Mouse (Mus musculus): ENCODE data around the gene Igsf23.
"Not testable (repeated sequence)": the region's sequence is repeated elsewhere in the genome, so short reads cannot be mapped to it uniquely, and the experiment has no call there.

The Igsf23 gene

DNA sequence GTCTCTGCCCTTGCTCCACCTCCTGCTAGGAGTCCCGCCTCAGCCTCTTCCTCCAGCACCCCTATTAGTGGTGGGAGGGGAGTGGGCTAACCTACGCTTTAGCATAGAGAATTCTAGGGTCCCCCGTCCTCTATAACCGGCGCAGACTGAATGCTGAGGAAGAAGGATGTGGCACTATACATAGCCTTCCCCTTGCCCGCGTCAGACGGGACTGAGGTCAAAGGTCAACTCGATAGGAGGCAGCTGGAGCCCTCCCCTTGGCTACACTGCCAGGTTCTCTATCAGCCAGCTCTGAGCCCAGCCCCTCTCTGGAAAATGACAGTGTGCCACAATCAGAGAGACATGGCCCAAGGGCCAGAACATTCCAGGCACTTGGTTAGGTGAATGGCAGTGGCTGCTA is at the start of gene Igsf23:
TSS of gene Igsf23 (minus strand) at position 168 of the 400 bp plus-strand sequence.
- DNase-seq (ENCODE audit: low spot score), result no peak

DNA sequence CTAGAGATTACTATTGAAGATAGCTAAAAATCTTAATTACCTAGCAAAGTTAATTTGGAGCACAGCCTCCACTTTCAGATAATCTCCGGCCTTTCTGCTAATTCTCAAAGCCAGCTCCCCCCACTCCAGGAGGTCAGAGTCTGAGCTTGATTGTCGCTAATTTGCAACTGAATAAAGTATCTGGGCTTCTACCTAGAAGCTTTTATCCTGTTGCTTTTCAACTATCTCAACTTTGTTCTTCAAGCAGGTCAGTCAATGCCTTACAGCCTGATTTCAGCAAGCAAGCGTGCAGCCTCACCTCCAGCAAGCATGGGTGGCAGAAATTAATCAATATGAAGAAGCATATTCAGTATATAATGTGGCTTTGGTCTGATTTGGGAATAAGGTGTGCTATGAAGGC is 46.2 kb upstream of the Igsf23 start:
- not testable (repeated sequence) for DNase-seq (ENCODE audit: low spot score)

DNA sequence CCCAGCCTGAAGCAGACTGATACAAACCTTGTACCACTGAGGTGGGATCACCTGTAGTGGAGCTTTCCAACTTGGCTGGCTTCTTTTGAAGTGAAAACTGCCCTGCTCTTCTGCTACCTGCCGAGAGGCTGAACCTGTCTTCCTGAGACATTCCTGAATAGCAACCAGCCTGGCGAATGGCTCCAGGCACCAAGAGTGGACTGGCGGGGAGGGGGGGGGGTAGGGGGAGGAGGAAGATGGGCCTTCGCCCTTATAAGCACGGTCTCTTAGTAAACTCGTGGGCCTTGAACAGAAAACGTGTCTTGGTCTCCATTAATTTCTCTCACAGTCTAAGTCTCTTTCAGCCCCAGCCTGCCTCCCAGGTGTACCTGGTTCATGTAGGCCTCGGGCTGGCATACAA is 40.6 kb upstream of the Igsf23 start, which contains the start of gene Nlrp9b:
TSS of gene Nlrp9b (plus strand) at position 301 of the 400 bp plus-strand sequence.
- not testable (repeated sequence) for DNase-seq (ENCODE audit: low spot score)

GRCm38 (mm10) chr7:19971516-19971915 is 21.0 kb upstream of the Igsf23 start:
- DNase-seq (ENCODE audit: low spot score), result no peak

- no peak for DNase-seq (ENCODE audit: low spot score)
These were observed 19.6 kb upstream of the Igsf23 start for GRCm38 (mm10) chr7:19970196-19970595.

GRCm38 (mm10) chr7:19969541-19970090 is 19.1 kb upstream of the Igsf23 start:
- DNase-seq (ENCODE audit: low spot score), result no peak

DNA sequence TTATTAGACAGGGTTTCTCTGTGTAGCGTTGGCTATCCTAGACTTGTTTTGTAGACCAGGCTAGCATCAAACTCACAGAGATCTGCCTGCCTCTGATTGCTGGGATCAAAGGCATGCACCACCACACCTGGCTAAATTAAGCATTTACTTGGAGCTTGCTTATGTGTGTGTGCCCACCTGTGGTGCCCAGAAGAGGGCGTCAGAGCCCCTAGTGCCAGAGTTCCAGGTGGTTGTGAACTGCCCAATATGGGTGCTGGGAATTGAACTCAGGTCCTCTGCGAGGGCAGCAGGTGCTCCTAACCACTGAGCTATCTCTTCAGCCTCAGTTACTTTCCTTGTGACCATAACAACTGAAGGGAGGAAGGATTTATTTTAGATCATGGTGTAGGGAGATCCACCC is 18.6 kb upstream of the Igsf23 start:
- no peak for DNase-seq (ENCODE audit: low spot score)

DNA sequence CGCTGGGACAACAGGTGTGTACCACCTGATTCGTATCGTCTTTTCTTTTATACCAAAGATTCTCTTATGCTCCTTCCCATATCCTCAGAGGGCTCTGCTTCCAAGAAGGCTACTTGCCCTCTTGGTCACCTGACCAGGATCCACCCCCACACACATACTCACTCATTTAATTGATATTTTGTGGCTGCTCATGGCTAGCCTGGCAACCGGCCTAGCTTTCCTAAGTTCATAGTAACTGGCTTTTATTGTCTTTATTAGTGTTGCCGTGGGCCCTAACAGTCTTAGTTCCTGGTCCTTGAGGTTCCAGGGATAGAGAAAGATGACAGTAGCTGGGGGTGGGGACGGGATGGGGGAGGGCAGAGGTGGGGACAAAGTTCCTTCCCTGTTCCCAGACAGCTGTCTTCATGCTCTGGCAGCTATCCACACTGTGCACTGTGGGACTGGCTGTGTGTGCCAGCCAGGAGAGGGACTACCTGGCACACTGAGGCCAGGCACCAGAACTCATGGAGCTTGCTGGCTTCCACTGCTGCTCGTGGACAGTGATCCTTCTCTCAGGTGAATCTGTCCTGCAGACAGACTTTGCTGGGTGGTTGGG is 14.5 kb upstream of the Igsf23 start, which contains the start of gene Ceacam20:
TSS of gene Ceacam20 (plus strand) at position 428 of the 595 bp plus-strand sequence.
- no peak for DNase-seq (ENCODE audit: low spot score)

DNA sequence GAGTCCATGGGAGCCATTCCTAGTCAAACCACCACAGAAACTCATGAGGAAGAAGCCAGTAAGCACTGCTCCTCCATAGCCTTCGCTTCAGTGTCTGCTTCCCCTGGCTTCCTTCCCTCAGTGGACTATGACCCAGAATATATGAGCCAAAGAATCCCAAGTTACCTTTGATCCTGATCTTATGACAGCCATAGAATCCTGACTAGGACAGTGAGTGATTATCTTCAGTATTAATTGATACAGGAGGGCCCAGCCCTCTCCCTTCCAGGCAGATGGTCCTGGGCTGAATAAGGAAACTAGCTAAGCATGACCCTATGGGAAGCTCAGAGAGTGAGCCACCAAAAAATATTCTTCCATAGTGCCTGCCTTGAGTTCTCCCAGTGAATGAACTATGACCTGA is 11.9 kb upstream of the Igsf23 start:
- DNase-seq (ENCODE audit: low spot score), result no peak

DNA sequence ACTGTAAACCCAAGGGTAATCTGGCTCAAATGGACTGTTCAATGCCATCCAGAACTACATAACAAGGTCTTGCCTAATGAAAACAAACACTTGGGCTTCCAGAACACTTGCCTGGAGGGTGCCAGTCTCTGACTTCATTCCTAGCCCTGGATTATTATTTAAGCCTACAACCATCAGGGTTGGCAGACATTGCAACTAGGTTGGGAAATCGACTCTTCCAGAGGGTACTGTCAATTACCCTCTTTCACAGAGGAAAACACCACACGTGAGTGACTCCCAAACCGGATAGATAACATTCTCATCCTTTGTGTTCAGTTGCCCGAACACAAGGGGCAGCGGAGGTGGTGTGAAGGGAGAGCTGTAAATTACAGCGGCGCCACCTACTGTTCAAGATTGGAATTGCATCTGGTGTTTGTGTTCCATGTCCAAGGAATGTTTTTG is 5.8 kb upstream of the Igsf23 start:
- peak; percentile 59 for DNase-seq (ENCODE audit: low spot score)

- DNase-seq (ENCODE audit: low spot score), result no peak
These were observed 5.3 kb upstream of the Igsf23 start for GRCm38 (mm10) chr7:19955861-19956260.

DNA sequence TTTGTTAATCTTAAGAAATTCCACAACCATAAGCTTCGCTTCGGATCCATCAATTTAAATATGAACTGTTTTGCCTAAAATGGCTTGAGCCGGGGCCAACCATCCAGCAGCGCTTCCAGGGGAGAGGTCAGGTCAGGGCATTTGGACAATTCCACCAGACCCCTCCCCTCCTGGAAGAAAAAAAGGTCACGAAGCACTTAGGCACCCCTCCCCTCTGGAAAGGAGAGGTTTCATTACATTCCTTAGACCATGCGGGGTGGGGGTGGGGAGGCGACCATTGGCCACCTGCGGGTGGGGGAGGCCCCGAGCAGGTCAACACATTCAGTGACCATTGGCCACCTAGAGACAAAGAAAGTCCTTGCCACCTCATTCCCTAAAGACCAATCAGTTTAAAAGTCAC is 2.5 kb upstream of the Igsf23 start:
- DNase-seq (ENCODE audit: low spot score), result no peak

DNA sequence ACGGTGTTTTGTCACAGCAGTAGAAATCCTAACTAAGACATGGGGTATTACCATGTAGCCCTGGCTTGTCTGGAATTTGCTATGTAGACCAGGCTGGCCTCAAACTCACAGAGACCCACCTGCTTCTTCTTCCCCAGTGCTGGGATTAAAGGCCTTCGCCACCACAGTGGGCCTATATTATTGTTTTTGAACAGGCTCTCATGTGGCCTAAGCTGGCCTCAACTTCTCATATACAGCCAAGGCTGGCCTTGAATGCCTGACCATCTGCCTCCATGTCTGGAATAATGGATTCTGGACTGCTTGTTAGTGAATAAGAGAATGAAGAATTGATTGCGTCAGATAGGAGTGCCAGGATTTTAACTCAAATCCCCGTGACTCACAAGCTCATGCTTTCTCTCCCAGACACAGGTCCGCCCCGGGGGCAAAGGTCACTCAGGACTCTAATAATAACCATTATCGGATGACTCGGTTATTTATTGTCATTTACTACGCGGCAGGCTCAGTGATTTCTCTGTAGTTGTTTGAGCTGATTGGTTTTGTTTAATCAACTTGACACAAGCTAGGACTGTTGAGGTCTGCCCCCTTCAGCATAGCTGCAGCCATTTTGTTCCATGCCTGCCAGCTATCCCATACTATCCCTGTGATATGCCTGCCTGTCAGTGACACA is 1.9 kb upstream of the Igsf23 start:
- DNase-seq (ENCODE audit: low spot score), result no peak

DNA sequence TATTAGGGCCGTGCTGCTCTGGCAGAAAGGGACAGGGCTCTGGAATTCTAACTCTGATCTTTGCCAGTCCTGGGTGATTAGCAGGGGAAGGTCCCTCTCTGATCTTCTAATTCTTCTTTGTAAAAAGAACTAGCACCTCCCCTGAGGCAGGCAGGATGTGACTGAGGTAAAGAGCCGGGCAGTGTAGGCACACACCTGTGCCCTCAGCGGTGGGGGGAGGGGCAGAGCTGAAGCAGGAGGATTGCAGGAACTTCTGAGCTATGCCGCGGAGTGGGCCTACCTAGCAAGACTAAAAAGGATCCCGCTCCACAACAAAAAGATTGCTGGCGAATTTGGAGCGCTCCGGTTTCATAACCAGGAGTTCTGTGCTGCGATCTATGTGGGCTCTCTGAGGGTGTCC is 560 bp downstream of the Igsf23 start:
- no peak for DNase-seq (ENCODE audit: low spot score)

GRCm38 (mm10) chr7:19948956-19949355 is 1.6 kb downstream of the Igsf23 start:
- no peak for DNase-seq (ENCODE audit: low spot score)

- DNase-seq (ENCODE audit: low spot score), result no peak
These were observed 4.6 kb downstream of the Igsf23 start for GRCm38 (mm10) chr7:19945821-19946515.

DNA sequence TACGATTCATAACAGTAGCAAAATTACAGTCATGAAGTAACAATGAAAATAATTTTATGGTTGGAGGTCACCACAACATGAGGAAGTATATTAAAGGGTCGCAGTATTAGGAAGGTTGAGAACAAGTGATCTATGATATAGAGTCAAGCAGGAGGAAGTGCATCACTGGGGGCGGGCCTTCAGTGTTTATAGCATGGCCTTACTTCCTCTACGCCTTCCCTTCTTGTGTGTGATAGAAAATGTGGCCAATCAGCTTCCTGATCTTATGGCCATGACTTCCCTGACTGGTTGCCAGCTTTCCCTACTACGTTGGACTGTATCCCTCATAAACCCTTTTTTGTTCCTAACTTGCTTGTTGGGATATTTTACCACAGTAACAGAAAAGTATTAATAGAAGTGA is 5.4 kb downstream of the Igsf23 start:
- no peak for DNase-seq (ENCODE audit: low spot score)

DNA sequence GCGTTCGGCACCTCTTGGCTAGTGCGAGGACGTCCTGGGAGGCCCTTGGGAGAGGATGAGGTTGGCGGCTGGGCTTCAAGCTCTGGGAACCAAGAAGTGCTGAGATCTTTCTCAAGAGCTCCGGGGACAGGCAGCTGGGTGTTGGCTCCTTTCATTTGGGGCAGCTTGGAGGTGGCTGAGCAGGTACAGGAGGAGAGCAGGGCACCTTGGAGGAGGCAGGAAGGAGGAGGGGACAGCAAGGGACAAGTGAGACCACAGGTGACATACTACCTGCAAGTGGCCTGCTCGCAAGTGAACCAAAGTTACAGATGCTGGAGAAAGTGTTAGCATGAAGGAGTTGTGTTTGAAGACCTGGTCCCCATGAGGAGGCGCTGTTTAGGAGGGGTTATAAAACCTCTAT is 5.8 kb downstream of the Igsf23 start:
- no peak for DNase-seq (ENCODE audit: low spot score)

- DNase-seq (ENCODE audit: low spot score), result no peak
These were observed 10.3 kb downstream of the Igsf23 start for GRCm38 (mm10) chr7:19940256-19940655.

DNA sequence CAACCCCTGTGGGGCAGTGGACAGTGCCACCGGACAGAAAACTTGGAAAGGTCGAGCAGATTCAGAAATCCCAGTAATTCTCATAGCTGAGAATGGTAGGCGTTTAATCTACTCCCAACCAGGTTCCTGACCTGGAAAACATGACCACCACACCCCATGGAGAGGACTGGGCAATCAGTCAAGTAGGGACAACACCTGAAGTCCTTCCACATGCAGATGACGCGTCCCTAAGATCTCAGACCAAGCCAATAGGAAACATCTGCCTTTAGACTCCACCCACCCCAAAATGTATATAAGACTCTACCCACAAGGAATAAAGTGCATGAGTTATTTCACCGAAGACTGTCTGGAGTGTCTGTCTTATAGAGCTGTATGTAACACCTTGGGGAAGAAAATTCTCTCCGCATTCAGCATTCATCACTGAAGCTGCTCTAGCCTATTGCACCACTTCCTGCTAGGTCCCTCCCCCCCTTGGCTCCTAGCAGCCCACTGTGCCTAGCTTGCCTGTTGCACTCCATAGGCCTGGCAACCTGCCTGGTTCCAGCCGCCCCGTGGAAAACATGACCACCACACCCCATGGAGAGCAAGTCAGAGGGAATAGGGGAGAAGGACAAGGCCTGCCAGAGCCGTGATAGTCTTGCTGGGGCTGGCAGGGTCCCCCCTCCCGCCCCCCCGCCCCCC is 10.9 kb downstream of the Igsf23 start:
- DNase-seq (ENCODE audit: low spot score), result no peak

DNA sequence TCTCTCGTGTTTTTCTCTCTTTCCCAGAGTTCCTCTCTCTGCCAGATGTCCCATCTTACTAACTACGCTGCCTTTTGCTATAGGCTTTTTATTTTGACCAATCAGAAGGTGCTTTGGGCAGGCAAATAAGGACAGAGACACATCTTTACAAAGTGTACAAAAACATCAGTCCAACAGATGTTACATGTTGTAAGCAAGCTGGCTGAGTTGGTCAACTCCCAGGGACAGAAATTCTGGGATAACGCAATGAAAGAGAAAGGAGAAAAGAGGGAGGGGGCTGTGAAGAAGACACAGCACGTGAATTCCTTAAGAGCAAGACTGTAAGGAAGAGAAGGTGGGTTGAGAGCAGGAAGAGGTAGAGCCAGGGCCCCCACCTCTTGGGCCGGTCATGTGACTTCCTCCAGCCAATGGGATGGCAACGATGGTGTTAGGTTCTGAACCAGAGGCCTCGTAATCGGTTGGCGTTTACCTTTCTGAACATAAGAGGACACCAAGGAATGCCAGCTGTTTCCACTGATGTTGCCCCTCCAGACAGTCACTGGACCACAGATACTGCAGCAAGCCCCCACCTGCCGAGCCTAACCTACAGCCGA is 13.2 kb downstream of the Igsf23 start:
- DNase-seq (ENCODE audit: low spot score), result no peak

DNA sequence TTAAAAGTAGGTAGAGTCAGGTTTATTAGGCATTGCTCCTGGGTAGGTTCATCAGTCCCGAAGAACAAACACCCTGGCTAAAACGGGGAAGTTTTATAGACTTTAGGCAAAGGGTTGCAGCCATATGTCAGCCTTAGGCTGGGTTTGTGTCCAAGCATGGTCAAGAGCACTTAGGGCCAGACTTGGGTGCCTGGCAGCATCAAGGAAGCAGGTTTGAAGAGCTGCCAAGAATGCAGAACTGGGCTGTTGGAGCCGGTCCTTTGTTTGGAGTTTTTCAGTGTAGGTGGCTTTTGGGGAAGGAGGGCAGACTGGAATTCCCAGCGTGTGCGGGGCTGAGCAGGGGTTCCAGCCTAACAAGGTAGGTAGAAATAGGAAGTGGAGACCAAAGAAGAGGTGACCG is 14.6 kb downstream of the Igsf23 start:
- no peak for DNase-seq (ENCODE audit: low spot score)

Measured in c-Kit-positive CD71-positive TER-119-positive erythroid progenitor cells, embryonic 14.5 days (primary cell).